Mouse (Mus musculus) heart, postnatal 4 days (tissue): ENCODE results near the gene H2-Eb2. TPM values are rescaled to one million over a fixed set of nuclear protein-coding genes. Genes with fewer than 3 reads are reported as not detected.

Experiments
- DNase-seq: peaks from one replicate; pipeline ENCODE4 v3.0.0; 2021
- total RNA-seq, 2 experiments: library from RNA; stranded (reverse); gene quantifications; 2 replicates each; pipeline ENCODE4 v1.2.3; 2021

The H2-Eb2 gene
- total RNA-seq, 2 experiments from 2014 or later = not detected

- no peak for DNase-seq
These were observed 37.6 kb downstream of the H2-Eb2 start for GRCm38 (mm10) chr17:34362954-34363546.

- DNase-seq = no peak
These were observed 38.3 kb downstream of the H2-Eb2 start for GRCm38 (mm10) chr17:34363676-34364310.

GRCm38 (mm10) chr17:34365031-34365430 lies 39.6 kb downstream of the H2-Eb2 start:
- no peak for DNase-seq

GRCm38 (mm10) chr17:34370563-34370962 lies 45.1 kb downstream of the H2-Eb2 start:
- DNase-seq = no peak

- no peak for DNase-seq
These were observed 47.7 kb downstream of the H2-Eb2 start for GRCm38 (mm10) chr17:34373055-34373709.

GRCm38 (mm10) chr17:34376847-34377246 lies 51.4 kb downstream of the H2-Eb2 start, which contains the start of gene Btnl1:
Gene Btnl1, plus strand, starts transcription at chr17:34377132.
- DNase-seq = no peak

GRCm38 (mm10) chr17:34377450-34378209 lies 52.2 kb downstream of the H2-Eb2 start:
- DNase-seq = no peak

GRCm38 (mm10) chr17:34378716-34379115 lies 53.3 kb downstream of the H2-Eb2 start:
- no peak for DNase-seq

GRCm38 (mm10) chr17:34379451-34379850 lies 54.0 kb downstream of the H2-Eb2 start:
- DNase-seq = no peak

GRCm38 (mm10) chr17:34381876-34382275 lies 56.4 kb downstream of the H2-Eb2 start:
- DNase-seq = no peak

GRCm38 (mm10) chr17:34383212-34383611 lies 57.7 kb downstream of the H2-Eb2 start:
- DNase-seq = peak; percentile 24

- DNase-seq = no peak
These were observed 59.2 kb downstream of the H2-Eb2 start for GRCm38 (mm10) chr17:34384699-34385098.

- DNase-seq = no peak
These were observed 61.2 kb downstream of the H2-Eb2 start for GRCm38 (mm10) chr17:34386656-34387055.

GRCm38 (mm10) chr17:34388513-34388912 lies 63.0 kb downstream of the H2-Eb2 start:
- DNase-seq = peak; percentile 50

Other genes starting within 250 kb of the H2-Eb2 start
- not detected for gene H2-Oa, start 233.3 kb upstream of the H2-Eb2 start, total RNA-seq
- gene H2-DMa, start 206.1 kb upstream of the H2-Eb2 start, total RNA-seq = 1 to 10 TPM; 5.6 to 6.0 TPM
- gene Brd2, start 203.0 kb upstream of the H2-Eb2 start, total RNA-seq = 100 to 1,000 TPM; 125 to 128 TPM
- under 1 TPM; 0.55 to 0.72 TPM for gene H2-DMb2, start 182.4 kb upstream of the H2-Eb2 start, total RNA-seq
- gene H2-DMb1, start 172.6 kb upstream of the H2-Eb2 start, total RNA-seq = under 1 TPM; 0.26 to 0.68 TPM
- gene Tap1, start 138.1 kb upstream of the H2-Eb2 start, total RNA-seq = 1 to 10 TPM; 4.8 to 5.4 TPM
- 1 to 10 TPM; 2.5 to 3.8 TPM for gene Psmb9, start 137.9 kb upstream of the H2-Eb2 start, total RNA-seq
- gene Psmb8, start 127.9 kb upstream of the H2-Eb2 start, total RNA-seq = 1 to 10 TPM; 3.7 to 7.0 TPM
- gene Tap2, start 122.1 kb upstream of the H2-Eb2 start, total RNA-seq = 10 to 100 TPM; 10.7 to 12.3 TPM
- under 1 TPM; 0.23 to 0.38 TPM for gene H2-Ob, start 86.8 kb upstream of the H2-Eb2 start, total RNA-seq
- 1 to 10 TPM; 2.4 to 3.1 TPM for gene H2-Ab1, start 68.0 kb upstream of the H2-Eb2 start, total RNA-seq
- 1 to 10 TPM; 2.2 to 3.0 TPM for gene H2-Aa, start 37.8 kb upstream of the H2-Eb2 start, total RNA-seq
- 1 to 10 TPM; 4.0 to 4.9 TPM for gene H2-Eb1, start 19.8 kb upstream of the H2-Eb2 start, total RNA-seq
- under 1 TPM; 0.09 to 0.31 TPM for gene Btnl2, start 29.2 kb downstream of the H2-Eb2 start, total RNA-seq
- not detected for gene Btnl1, start 51.5 kb downstream of the H2-Eb2 start, total RNA-seq
- not detected for gene BC051142, start 73.2 kb downstream of the H2-Eb2 start, total RNA-seq
- gene Btnl4, start 151.7 kb downstream of the H2-Eb2 start, total RNA-seq = not detected
- gene Btnl6, start 191.7 kb downstream of the H2-Eb2 start, total RNA-seq = not detected
- 10 to 100 TPM; 29.2 to 39.3 TPM for gene Notch4, start 238.6 kb downstream of the H2-Eb2 start, total RNA-seq